Mouse (Mus musculus) thymus, adult 2 months (tissue): Measurements from ENCODE around the gene Rad51b. TPM values are rescaled to one million over a fixed set of nuclear protein-coding genes. Genes with fewer than 3 reads are reported as not detected.

ENCODE experiments used
- DNase-seq: peaks from one replicate; pipeline ENCODE4 v3.0.0; 2021
- H3K27ac ChIP-seq: fragments of 200-500 bp; 2 replicates; pipeline ENCODE4 v1.5.1; 2012; ENCODE audit warnings: low read length, control low read depth; ENCODE audit not compliant: control insufficient read depth, insufficient read depth
- H3K27me3 ChIP-seq: fragments of 200-500 bp; 2 replicates; pipeline ENCODE4 v1.6.1; 2012; ENCODE audit warnings: mild to moderate bottlenecking, low read length, moderate library complexity, mixed read lengths; ENCODE audit not compliant: control insufficient read depth, insufficient read depth
- H3K36me3 ChIP-seq: fragments of 200-500 bp; 2 replicates; pipeline ENCODE4 v1.6.1; 2012; ENCODE audit warnings: mild to moderate bottlenecking, low read length, moderate library complexity; ENCODE audit not compliant: control insufficient read depth, insufficient read depth
- H3K4me1 ChIP-seq: fragments of 200-500 bp; replicated peaks from 2 replicates; pipeline ENCODE4 v1.6.1; 2012; ENCODE audit warnings: low read length; ENCODE audit not compliant: control insufficient read depth, insufficient read depth
- H3K4me3 ChIP-seq: fragments of 200-500 bp; 2 replicates; pipeline ENCODE4 v1.5.1; 2012; ENCODE audit warnings: mild to moderate bottlenecking, low read length, control low read depth, moderate library complexity; ENCODE audit not compliant: control insufficient read depth, insufficient read depth
- CTCF ChIP-seq: fragments of 200-500 bp; IDR thresholded peaks from 2 replicates; pipeline ENCODE4 v1.5.1; 2012; ENCODE audit warnings: mild to moderate bottlenecking, control low read depth, low read length, moderate library complexity, borderline replicate concordance; ENCODE audit not compliant: control insufficient read depth, poor library complexity, insufficient read depth; ENCODE audit errors: extremely low read depth
- POLR2A ChIP-seq: fragments of 200-500 bp; IDR thresholded peaks from 2 replicates; pipeline ENCODE4 v1.6.1; 2012; ENCODE audit warnings: mild to moderate bottlenecking, low read length, control low read depth, moderate library complexity; ENCODE audit not compliant: control insufficient read depth, poor library complexity, insufficient read depth; ENCODE audit errors: extremely low read depth
- whole genome bisulfite sequencing: fragments of 180-500 bp; shearing (Covaris S2); methylation state at CpG from one replicate; pipeline ENCODE4 v1.1.7; 2018; 5-methylcytosine and 5-hydroxymethylcytosine counted together
- polyA plus RNA-seq: library from polyadenylated mRNA; depleted of rRNA; stranded (reverse); fragments of >200 nt; gene quantifications from 2 replicates; pipeline ENCODE4 v1.2.3, GENCODE M21; 2012

The Rad51b gene
- polyA plus RNA-seq, 1 experiment, result 1.1 TPM

DNA sequence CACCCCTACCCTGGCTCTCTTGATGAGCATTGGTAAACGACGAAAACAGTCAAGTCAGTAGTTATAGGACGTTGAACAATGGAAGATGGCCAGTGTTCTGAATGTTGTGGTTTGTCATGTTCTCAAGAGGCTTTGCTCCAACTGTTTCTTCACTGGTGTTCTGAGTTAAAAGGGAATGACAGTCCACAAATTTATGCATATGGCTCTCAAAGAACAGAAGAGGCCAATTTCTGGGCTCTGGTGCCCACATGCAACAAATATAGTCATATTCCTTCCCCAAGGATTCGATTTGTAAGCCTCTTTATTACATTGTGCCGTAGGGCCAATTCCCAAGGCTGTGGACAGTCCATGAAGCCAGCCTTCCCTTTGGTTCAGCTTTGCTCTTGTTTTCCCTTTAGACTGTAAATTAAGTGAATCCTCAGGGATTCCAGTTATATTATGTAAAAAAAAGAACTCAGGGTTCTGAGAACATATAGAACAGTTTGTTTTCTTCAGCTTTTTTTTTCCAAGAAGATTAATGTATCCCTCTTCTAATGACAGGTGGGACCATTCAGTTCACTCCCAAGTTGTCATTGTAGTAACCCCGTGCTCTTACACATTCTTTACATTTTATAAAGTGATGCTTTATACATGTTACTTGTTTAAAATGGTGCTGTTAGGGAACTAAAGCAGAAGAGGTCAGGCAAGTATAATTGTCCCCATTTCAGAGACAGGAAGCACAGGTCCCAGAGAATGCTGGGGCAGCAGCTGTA is 287.6 kb downstream of the Rad51b start:
- no peak for DNase-seq
- no peaks in the 10 kb centered on the region for H3K27me3 ChIP-seq
- H3K4me1 ChIP-seq, result no peaks in the 10 kb centered on the region
- H3K4me3 ChIP-seq, result no peak overlapping the region
- TF ChIP-seq POLR2A (no peak), CTCF (no peak)
- no peak overlapping the region for H3K27ac ChIP-seq
- 91% methylated on average over 6 of the region's 6 CpGs for WGBS
- no peaks in the 10 kb centered on the region for H3K36me3 ChIP-seq

DNA sequence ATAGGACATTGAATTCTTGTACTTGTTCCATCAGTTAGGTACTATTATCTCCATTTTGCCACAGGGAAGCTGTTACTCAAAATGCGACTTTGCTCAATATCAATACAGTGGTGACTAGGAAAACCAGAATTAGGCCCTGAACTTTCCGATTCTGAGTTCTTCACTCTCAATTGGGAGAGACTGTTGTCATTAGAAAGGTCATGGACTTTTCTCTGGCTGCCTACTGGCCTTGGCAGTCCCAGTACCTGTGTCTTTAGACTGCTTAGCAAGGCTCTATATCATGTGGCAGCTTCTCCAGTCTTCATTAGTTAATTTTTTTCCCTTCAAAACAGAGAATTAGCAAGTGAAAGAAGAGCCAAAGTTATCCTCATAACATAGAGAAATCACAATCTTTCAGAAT is 288.3 kb downstream of the Rad51b start:
- WGBS, result 99% methylated on average over 2 of the region's 2 CpGs
- no peak overlapping the region for H3K27ac ChIP-seq
- no peaks in the 10 kb centered on the region for H3K4me1 ChIP-seq
- no peak overlapping the region for H3K4me3 ChIP-seq
- no peaks in the 10 kb centered on the region for H3K27me3 ChIP-seq
- no peaks in the 10 kb centered on the region for H3K36me3 ChIP-seq
- no peak for DNase-seq
- TF ChIP-seq POLR2A (no peak), CTCF (no peak)

DNA sequence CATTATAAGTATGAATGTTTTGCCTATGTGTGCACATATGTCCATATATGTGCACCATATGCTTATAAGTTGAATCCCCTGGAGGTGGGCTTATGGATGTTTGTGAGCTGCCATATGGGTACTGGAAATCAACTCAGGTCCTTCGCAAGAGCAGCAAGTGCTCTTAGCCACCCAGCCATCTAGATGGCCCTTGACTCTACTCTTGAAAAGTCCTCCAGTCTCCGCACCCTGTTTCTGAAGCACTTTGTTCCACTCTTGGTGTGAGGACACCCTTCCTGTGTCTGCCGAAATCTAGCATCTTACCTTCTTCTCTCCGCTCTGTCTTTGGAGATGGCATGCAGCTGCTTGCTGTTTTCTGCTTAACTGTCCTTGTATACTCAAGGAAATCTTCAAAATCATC is 291.7 kb downstream of the Rad51b start:
- WGBS, result over 99% methylated on average over 4 of the region's 4 CpGs
- Histone ChIP-seq H3K27me3 (no peaks in the 10 kb centered on the region), H3K36me3 (no peaks in the 10 kb centered on the region), H3K4me1 (no peaks in the 10 kb centered on the region), H3K27ac (no peak overlapping the region), H3K4me3 (no peak overlapping the region)
- no peak for DNase-seq
- TF ChIP-seq POLR2A (no peak), CTCF (no peak)

DNA sequence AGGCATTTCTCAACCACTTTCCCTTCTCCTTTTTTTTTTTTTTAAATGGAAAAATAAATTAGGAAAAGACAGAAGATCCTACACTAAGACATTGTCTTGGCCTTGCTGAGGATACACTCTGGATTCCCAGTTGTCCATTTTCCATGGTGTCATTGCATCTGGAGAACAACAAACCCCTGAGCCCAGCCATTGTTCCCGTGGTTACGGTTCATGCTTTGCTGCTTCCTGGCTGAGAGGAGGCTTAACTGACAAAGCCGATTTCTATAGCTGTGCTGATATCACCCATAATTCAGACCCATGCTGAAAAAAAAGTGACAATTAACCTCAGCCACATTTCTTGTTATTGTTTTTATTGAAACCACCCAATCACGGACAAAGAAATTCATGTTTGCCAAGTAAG is 295.1 kb downstream of the Rad51b start:
- no peak for TF ChIP-seq CTCF
- TF ChIP-seq POLR2A, result no peak
- no peak overlapping the region for H3K4me3 ChIP-seq
- no peak for DNase-seq
- H3K4me1 ChIP-seq, result no peaks in the 10 kb centered on the region
- 84% methylated on average over 4 of the region's 4 CpGs for WGBS
- no peaks in the 10 kb centered on the region for H3K27me3 ChIP-seq
- H3K27ac ChIP-seq, result no peak overlapping the region
- H3K36me3 ChIP-seq, result no peaks in the 10 kb centered on the region

DNA sequence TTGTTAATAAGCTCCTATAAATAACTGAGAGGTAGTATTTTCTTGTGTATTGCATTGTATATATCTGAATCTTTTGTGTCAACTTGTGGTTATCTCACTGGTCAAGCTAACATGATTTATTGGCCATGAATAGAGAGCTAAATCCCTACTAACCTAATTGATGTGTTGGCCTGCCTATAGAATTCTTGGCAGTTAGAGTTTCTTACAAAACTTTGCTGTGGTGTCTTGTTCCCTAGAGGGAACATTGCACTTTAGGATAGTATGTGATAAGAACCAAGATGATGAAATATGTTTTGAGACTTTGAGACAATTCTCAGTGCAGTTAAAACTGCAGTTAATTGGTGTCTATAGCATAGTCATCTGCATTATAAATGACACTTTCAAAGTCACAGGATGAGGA is 299.8 kb downstream of the Rad51b start:
- DNase-seq, result no peak
- Histone ChIP-seq H3K4me1 (no peaks in the 10 kb centered on the region), H3K36me3 (no peaks in the 10 kb centered on the region), H3K27ac (no peak overlapping the region), H3K4me3 (no peak overlapping the region), H3K27me3 (no peaks in the 10 kb centered on the region)
- TF ChIP-seq CTCF (no peak), POLR2A (no peak)

DNA sequence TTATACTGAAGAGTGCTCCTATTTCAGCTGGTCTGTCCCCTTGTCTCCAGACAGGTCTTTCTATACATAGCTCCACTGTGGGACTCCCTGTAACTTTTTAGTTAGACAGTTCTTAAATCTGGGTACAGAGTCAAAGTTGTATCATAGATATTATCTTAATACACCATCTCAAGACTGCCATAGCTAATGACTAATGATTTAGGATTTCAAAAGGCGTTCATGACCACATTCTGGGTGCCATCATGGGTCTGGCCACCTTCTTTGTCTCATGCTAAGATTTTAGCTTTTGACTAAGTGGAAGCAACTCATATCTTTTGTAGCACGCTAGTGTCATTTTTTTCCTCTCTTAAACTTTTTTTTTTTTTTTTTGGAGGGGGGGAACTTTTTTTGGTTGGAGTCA is 300.3 kb downstream of the Rad51b start:
- Histone ChIP-seq H3K36me3 (no peaks in the 10 kb centered on the region), H3K4me3 (no peak overlapping the region), H3K27ac (no peak overlapping the region), H3K27me3 (no peaks in the 10 kb centered on the region), H3K4me1 (no peaks in the 10 kb centered on the region)
- WGBS, result 94% methylated on average over 2 of the region's 2 CpGs
- TF ChIP-seq CTCF, result no peak
- TF ChIP-seq POLR2A, result no peak
- DNase-seq, result no peak

DNA sequence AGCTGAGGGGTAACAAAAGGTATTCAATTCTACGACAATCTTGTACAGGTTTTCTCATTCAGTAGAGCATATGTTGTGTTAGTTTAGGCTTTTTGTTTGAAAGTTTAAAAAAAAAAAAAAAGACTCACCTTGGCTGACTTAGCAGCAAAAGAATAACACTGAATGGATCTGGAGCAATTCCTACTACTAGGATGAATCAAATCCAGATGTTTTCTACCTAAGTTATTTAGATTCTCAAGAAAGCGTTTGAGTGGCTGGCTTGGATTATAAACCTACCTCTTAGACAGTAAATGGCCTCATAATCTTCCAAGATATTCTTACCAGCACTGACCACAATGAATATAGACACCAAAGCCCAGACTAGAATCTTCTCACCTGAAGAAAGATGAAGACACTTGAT is 300.7 kb downstream of the Rad51b start:
- Histone ChIP-seq H3K27ac (no peak overlapping the region), H3K4me3 (no peak overlapping the region), H3K36me3 (no peaks in the 10 kb centered on the region), H3K27me3 (no peaks in the 10 kb centered on the region), H3K4me1 (no peaks in the 10 kb centered on the region)
- TF ChIP-seq POLR2A (no peak), CTCF (no peak)
- WGBS, result 98% methylated on average over 2 of the region's 2 CpGs
- no peak for DNase-seq
